Mouse (Mus musculus) lung, embryonic 15.5 days (tissue): ENCODE results near the gene Mov10l1. TPM values are rescaled to one million over a fixed set of nuclear protein-coding genes. Genes with fewer than 3 reads are reported as not detected.

ENCODE experiments used
- ATAC-seq: fragments of 200-750 bp; cut with Nextera tagmentation; 2 replicates; pipeline ENCODE4 v1.8.0; 2017; ENCODE audit warnings: moderate number of reproducible peaks, borderline replicate concordance; ENCODE audit not compliant: low FRiP score, low TSS enrichment; ENCODE audit errors: extremely low read depth
- H3K27ac ChIP-seq: fragments of 300-500 bp; sonication (generic); 2 replicates; pipeline ENCODE4 v1.5.1; 2015; ENCODE audit warnings: moderate library complexity, mild to moderate bottlenecking, inconsistent platforms
- H3K27me3 ChIP-seq: fragments of 300-500 bp; sonication (generic); 2 replicates; pipeline ENCODE4 v1.6.1; 2015; ENCODE audit warnings: inconsistent platforms
- H3K36me3 ChIP-seq: fragments of 300-500 bp; sonication (generic); 2 replicates; pipeline ENCODE4 v1.6.1; 2015; ENCODE audit warnings: inconsistent platforms
- H3K4me1 ChIP-seq: fragments of 300-500 bp; sonication (generic); 2 replicates; pipeline ENCODE4 v1.6.1; 2015; ENCODE audit warnings: inconsistent platforms
- H3K4me2 ChIP-seq: fragments of 300-500 bp; sonication (generic); 2 replicates; pipeline ENCODE4 v1.6.1; 2015; ENCODE audit warnings: inconsistent platforms, mild to moderate bottlenecking, moderate library complexity
- H3K4me3 ChIP-seq: fragments of 300-500 bp; sonication (generic); 2 replicates; pipeline ENCODE4 v1.5.1; 2015; ENCODE audit warnings: mild to moderate bottlenecking, inconsistent platforms
- H3K9ac ChIP-seq: fragments of 300-500 bp; sonication (generic); 2 replicates; pipeline ENCODE4 v1.6.1; 2015; ENCODE audit warnings: inconsistent platforms
- H3K9me3 ChIP-seq: fragments of 300-500 bp; sonication (generic); 2 replicates; pipeline ENCODE4 v1.6.1; 2016; ENCODE audit warnings: inconsistent platforms
- WGBS: fragments of 180-500 bp; shearing (Covaris S2); methylation state at CpG from one replicate; pipeline ENCODE4 v1.1.7; 2015; 5-methylcytosine and 5-hydroxymethylcytosine counted together
- polyA plus RNA-seq: library from polyadenylated mRNA; unstranded; fragments of >200 nt; fragmentation: Nextera tagmentation; extraction: Ambion mirVana; gene quantifications from 2 replicates; pipeline ENCODE4 v1.2.1, GENCODE M21; 2015

Mov10l1 gene
- polyA plus RNA-seq, 1 experiment from 2014 or later: 2.2 TPM

GRCm38 (mm10) chr15:89104425-89104824 is 121.7 kb downstream of the Mov10l1 start:
- WGBS: 89% methylated on average over 8 of the region's 8 CpGs
- peaks cover 89% of the 10 kb centered on the region for H3K36me3 ChIP-seq
- H3K9me3 ChIP-seq: no peaks in the 10 kb centered on the region

More at GRCm38 (mm10) chr15:89104425-89104824, 121.7 kb downstream of the Mov10l1 start:
- ATAC-seq: no peak
- Histone ChIP-seq H3K27ac (no peak overlapping the region), H3K27me3 (no peaks in the 10 kb centered on the region), H3K4me3 (no peak overlapping the region), H3K9ac (no peak overlapping the region), H3K4me2 (no peak overlapping the region), H3K4me1 (no peaks in the 10 kb centered on the region)

Other genes with a start within 250 kb of the Mov10l1 start
- 17.5 and 19.9 TPM in 2 replicates for gene Brd1, start 248.7 kb upstream of the Mov10l1 start, polyA plus RNA-seq
- gene Zbed4, start 231.2 kb upstream of the Mov10l1 start, polyA plus RNA-seq: 15.5 and 15.7 TPM in 2 replicates
- gene Alg12, start 163.6 kb upstream of the Mov10l1 start, polyA plus RNA-seq: 11.7 and 14.4 TPM in 2 replicates
- 107 and 110 TPM in 2 replicates for gene Creld2, start 163.3 kb upstream of the Mov10l1 start, polyA plus RNA-seq
- 65.9 and 70.3 TPM in 2 replicates for gene Pim3, start 120.7 kb upstream of the Mov10l1 start, polyA plus RNA-seq
- not detected in 2 replicates for gene Ttll8, start 28.5 kb upstream of the Mov10l1 start, polyA plus RNA-seq
- 0.25 TPM in 2 replicates for gene Mlc1, start 3.9 kb upstream of the Mov10l1 start, polyA plus RNA-seq
- 0.10 and 0.24 TPM in 2 replicates for gene Panx2, start 76.8 kb downstream of the Mov10l1 start, polyA plus RNA-seq
- 48.7 and 53.6 TPM in 2 replicates for gene Trabd, start 92.2 kb downstream of the Mov10l1 start, polyA plus RNA-seq
- gene Selenoo, start 106.2 kb downstream of the Mov10l1 start, polyA plus RNA-seq: 16.5 and 17.6 TPM in 2 replicates
- gene Tubgcp6, start 140.2 kb downstream of the Mov10l1 start, polyA plus RNA-seq: 14.5 and 15.4 TPM in 2 replicates
- gene Hdac10, start 145.8 kb downstream of the Mov10l1 start, polyA plus RNA-seq: 21.7 and 24.3 TPM in 2 replicates
- gene Mapk12, start 157.8 kb downstream of the Mov10l1 start, polyA plus RNA-seq: 12.5 and 13.4 TPM in 2 replicates
- gene Mapk11, start 166.7 kb downstream of the Mov10l1 start, polyA plus RNA-seq: 10.0 and 12.6 TPM in 2 replicates
- gene Plxnb2, start 197.9 kb downstream of the Mov10l1 start, polyA plus RNA-seq: 123 and 128 TPM in 2 replicates
- 11.0 and 11.8 TPM in 2 replicates for gene Dennd6b, start 213.6 kb downstream of the Mov10l1 start, polyA plus RNA-seq
- 24.5 and 28.5 TPM in 2 replicates for gene Ppp6r2, start 228.6 kb downstream of the Mov10l1 start, polyA plus RNA-seq